Mouse (Mus musculus): ENCODE measurements around the gene Olfr49. TPM values are rescaled to one million over a fixed set of nuclear protein-coding genes. Genes with fewer than 3 reads are reported as not detected.
"Not testable (repeated sequence)": the region's sequence is repeated elsewhere in the genome, so short reads cannot be mapped to it uniquely, and the experiment has no call there.

Gene Olfr49
- polyA plus RNA-seq, 1 experiment from 2014 or later: 0.09 TPM

- H3K9ac ChIP-seq; H3K36me3 ChIP-seq; ATAC-seq (ENCODE audit: insufficient number of reproducible peaks, low FRiP score, low TSS enrichment, low read depth); H3K9me3 ChIP-seq (replicated peaks); H3K27ac ChIP-seq (replicated peaks); H3K4me2 ChIP-seq (replicated peaks); H3K27me3 ChIP-seq; H3K4me3 ChIP-seq (replicated peaks): not testable (repeated sequence)
- peaks cover 32% of the 10 kb centered on the region for H3K4me1 ChIP-seq
- 58% methylated on average over 3 of the region's 4 CpGs for WGBS
Measured at GRCm38 (mm10) chr14:54229849-54230248, 54.9 kb downstream of the Olfr49 start.

GRCm38 (mm10) chr14:54228933-54229713, 55.6 kb downstream of the Olfr49 start:
- ATAC-seq (ENCODE audit: insufficient number of reproducible peaks, low FRiP score, low TSS enrichment, low read depth): no peak
- Histone ChIP-seq H3K4me3 (replicated peaks) (0 out of 2 replicates have a peak overlapping the region, but pooled peaks have one; percentile 40), H3K36me3 (no peaks in the 10 kb centered on the region), H3K27me3 (no peaks in the 10 kb centered on the region), H3K4me1 (peaks cover 36% of the 10 kb centered on the region), H3K9ac (no peak overlapping the region), H3K4me2 (replicated peaks) (peak overlapping the region; percentile 60), H3K27ac (replicated peaks) (no peak overlapping the region), H3K9me3 (replicated peaks) (no peaks in the 10 kb centered on the region)
- 14% methylated on average over 25 of the region's 25 CpGs for WGBS

GRCm38 (mm10) chr14:54228501-54228900, 56.2 kb downstream of the Olfr49 start:
- no peaks in the 10 kb centered on the region for H3K27me3 ChIP-seq
- H3K9me3 ChIP-seq (replicated peaks): no peaks in the 10 kb centered on the region
- no peak overlapping the region for H3K27ac ChIP-seq (replicated peaks)
- no peak for ATAC-seq (ENCODE audit: insufficient number of reproducible peaks, low FRiP score, low TSS enrichment, low read depth)
- H3K36me3 ChIP-seq: no peaks in the 10 kb centered on the region
- WGBS: 9% methylated on average over 7 of the region's 7 CpGs
- peak overlapping the region; percentile 40 for H3K4me3 ChIP-seq (replicated peaks)
- no peak overlapping the region for H3K9ac ChIP-seq
- peak overlapping the region; percentile 60 for H3K4me2 ChIP-seq (replicated peaks)
- H3K4me1 ChIP-seq: peaks cover 36% of the 10 kb centered on the region

Other genes with a start within 250 kb of the Olfr49 start
- gene Dad1, start 30.8 kb downstream of the Olfr49 start, polyA plus RNA-seq (2015; fragmentation: Nextera tagmentation; extraction: Ambion mirVana): 396 and 402 TPM in 2 replicates
- gene Abhd4, start 30.8 kb downstream of the Olfr49 start, polyA plus RNA-seq (2015; fragmentation: Nextera tagmentation; extraction: Ambion mirVana): 58.5 and 66.7 TPM in 2 replicates
- gene Oxa1l, start 75.9 kb upstream of the Olfr49 start, polyA plus RNA-seq (2015; fragmentation: Nextera tagmentation; extraction: Ambion mirVana): 39.1 and 44.4 TPM in 2 replicates
- gene Slc7a7, start 132.8 kb upstream of the Olfr49 start, polyA plus RNA-seq (2015; fragmentation: Nextera tagmentation; extraction: Ambion mirVana): 8.1 and 9.3 TPM in 2 replicates
- 228 and 231 TPM in 2 replicates for gene Mrpl52, start 142.0 kb upstream of the Olfr49 start, polyA plus RNA-seq (2015; fragmentation: Nextera tagmentation; extraction: Ambion mirVana)
- 253 and 259 TPM in 2 replicates for gene Mmp14, start 146.7 kb upstream of the Olfr49 start, polyA plus RNA-seq (2015; fragmentation: Nextera tagmentation; extraction: Ambion mirVana)
- gene Lrp10, start 179.2 kb upstream of the Olfr49 start, polyA plus RNA-seq (2015; fragmentation: Nextera tagmentation; extraction: Ambion mirVana): 48.1 and 49.3 TPM in 2 replicates
- gene Rem2, start 191.2 kb upstream of the Olfr49 start, polyA plus RNA-seq (2015; fragmentation: Nextera tagmentation; extraction: Ambion mirVana): 3.4 and 3.9 TPM in 2 replicates
- 71.2 and 74.9 TPM in 2 replicates for gene Prmt5, start 232.6 kb upstream of the Olfr49 start, polyA plus RNA-seq (2015; fragmentation: Nextera tagmentation; extraction: Ambion mirVana)

All from embryonic facial prominence, embryonic 15.5 days (tissue).